Mouse (Mus musculus) heart, adult 18-20 months (tissue): ENCODE measurements at regions not wholly inside any gene's neighbourhood (a gene's known extent, or its start where the extent isn't known, plus 50 kb on each side); places are given as distances from the start of the nearest gene placed in this dataset.

Source experiments
- DNase-seq, 2 experiments: peaks; one replicate each; pipeline ENCODE4 v3.0.0; 2021 to 2022; ENCODE audit warnings: mixed read lengths in 1 of 2

- no peak for DNase-seq
Observed at GRCm38 (mm10) chr6:102977122-102977521, 404.2 kb upstream of the Cntn3 start.

GRCm38 (mm10) chr6:103023326-103023725, 450.4 kb upstream of the Cntn3 start:
- no peak for DNase-seq

- DNase-seq, result peak in 1 of 2 experiments; percentile 1
Observed at GRCm38 (mm10) chr6:103024006-103024405, 451.1 kb upstream of the Cntn3 start.

GRCm38 (mm10) chr6:103028150-103028549, 455.2 kb upstream of the Cntn3 start:
- DNase-seq, result no peak

- no peak for DNase-seq
Observed at GRCm38 (mm10) chr6:103033418-103033817, 460.5 kb upstream of the Cntn3 start.

GRCm38 (mm10) chr6:103033919-103034318, 461.0 kb upstream of the Cntn3 start:
- no peak for DNase-seq

- no peak for DNase-seq
Observed at GRCm38 (mm10) chr6:103060591-103060990, 449.8 kb upstream of the Chl1 start.

- DNase-seq, result no peak
Observed at GRCm38 (mm10) chr6:103106189-103106588, 404.2 kb upstream of the Chl1 start.

GRCm38 (mm10) chr6:103119537-103119936, 390.8 kb upstream of the Chl1 start:
- no peak for DNase-seq

GRCm38 (mm10) chr6:103140851-103141250, 369.5 kb upstream of the Chl1 start:
- DNase-seq, result no peak

GRCm38 (mm10) chr6:103177851-103178250, 332.5 kb upstream of the Chl1 start:
- DNase-seq, result no peak

GRCm38 (mm10) chr6:103183355-103183754, 327.0 kb upstream of the Chl1 start:
- no peak for DNase-seq

GRCm38 (mm10) chr6:103196838-103197237, 313.5 kb upstream of the Chl1 start:
- DNase-seq, result no peak

- DNase-seq, result no peak
Observed at GRCm38 (mm10) chr6:103201605-103202004, 308.8 kb upstream of the Chl1 start.

- no peak for DNase-seq
Observed at GRCm38 (mm10) chr6:103209202-103209601, 301.2 kb upstream of the Chl1 start.

GRCm38 (mm10) chr6:103213160-103213559, 297.2 kb upstream of the Chl1 start:
- peak; percentile 3 to 6 for DNase-seq

GRCm38 (mm10) chr6:103236896-103237295, 273.5 kb upstream of the Chl1 start:
- DNase-seq, result no peak

GRCm38 (mm10) chr6:103268984-103269383, 241.4 kb upstream of the Chl1 start:
- no peak for DNase-seq

GRCm38 (mm10) chr6:103272216-103272615, 238.2 kb upstream of the Chl1 start:
- no peak for DNase-seq

- no peak for DNase-seq
Observed at GRCm38 (mm10) chr6:103275071-103275470, 235.3 kb upstream of the Chl1 start.

- peak in 1 of 2 experiments; percentile 4 for DNase-seq
Observed at GRCm38 (mm10) chr6:103275476-103275875, 234.9 kb upstream of the Chl1 start.

GRCm38 (mm10) chr6:103296015-103296414, 214.4 kb upstream of the Chl1 start:
- DNase-seq, result peak in 1 of 2 experiments; percentile 2

- no peak for DNase-seq
Observed at GRCm38 (mm10) chr6:103306420-103307249, 203.8 kb upstream of the Chl1 start.

- DNase-seq, result no peak
Observed at GRCm38 (mm10) chr6:103307250-103307580, 203.2 kb upstream of the Chl1 start.
